Mouse (Mus musculus): ENCODE data around the gene Rnf227. TPM values are rescaled to one million over a fixed set of nuclear protein-coding genes. Genes with fewer than 3 reads are reported as not detected.
A peak's percentile ranks its signal among the peaks of the same experiment; 100 is the strongest.

The Rnf227 gene
- polyA plus RNA-seq, 1 experiment, result 0.25 TPM

DNA sequence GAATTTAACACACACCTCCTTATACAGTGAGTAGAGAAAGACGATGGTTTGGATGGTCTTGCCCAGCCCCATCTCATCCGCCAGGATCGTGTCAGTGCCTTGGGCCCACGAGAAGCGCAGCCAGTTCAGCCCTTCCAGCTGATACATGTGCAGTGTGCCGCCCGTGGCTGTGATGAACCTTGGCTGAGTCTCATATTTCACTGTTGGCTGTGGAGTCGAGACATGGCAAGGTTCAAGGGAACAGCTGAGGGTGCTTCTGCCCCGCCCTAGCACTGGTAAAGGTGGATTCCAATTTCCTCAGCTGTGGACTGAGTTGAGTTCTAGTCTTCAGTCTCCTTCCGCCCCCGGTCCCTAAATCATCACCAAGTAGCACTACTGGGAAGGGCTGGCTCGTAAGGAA, 17.4 kb downstream of the Rnf227 start:
- TF ChIP-seq CTCF (IDR thresholded peaks at IDR 0.05; ENCODE audit: extremely low read depth, insufficient read length, insufficient replicate concordance, low read depth, low read length) (no peak), POLR2A (IDR thresholded peaks at IDR 0.05; ENCODE audit: low read depth, low read length) (no peak)
- H3K4me3 ChIP-seq (ENCODE audit: low read depth, low read length), result no peak overlapping the region
- H3K27me3 ChIP-seq (ENCODE audit: control insufficient read depth, insufficient read depth, low read length), result no peaks in the 10 kb centered on the region
- H3K36me3 ChIP-seq (ENCODE audit: control insufficient read depth, insufficient read depth, low read length), result peaks cover 90% of the 10 kb centered on the region
- 79% methylated on average over 12 of the region's 12 CpGs for WGBS
- H3K27ac ChIP-seq (ENCODE audit: insufficient read depth, low read depth, low read length), result no peak overlapping the region
- peaks cover 6% of the 10 kb centered on the region; the same call in 1 of the 2 replicates for H3K4me1 ChIP-seq (ENCODE audit: control insufficient read depth, insufficient read depth, insufficient read length, low read length)

DNA sequence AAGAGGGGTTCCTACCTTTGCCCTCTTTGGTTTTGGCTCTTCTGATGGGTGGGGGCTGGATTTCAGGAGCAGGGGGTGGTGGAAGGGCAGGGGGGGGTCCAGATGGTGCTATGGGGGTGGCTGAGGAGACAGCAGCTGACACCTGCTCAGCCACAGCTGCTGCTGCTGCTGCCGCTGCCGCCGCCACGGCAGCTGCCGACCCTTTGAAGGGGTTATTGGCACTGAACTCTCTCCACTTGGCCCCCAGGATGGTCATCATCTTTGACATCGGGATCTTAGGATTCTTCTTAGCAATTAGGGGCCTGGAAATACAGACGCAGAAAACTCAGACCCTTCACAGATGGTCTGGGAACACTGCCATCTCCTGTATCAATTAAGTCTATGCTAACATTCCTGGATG, 21.8 kb downstream of the Rnf227 start:
- H3K36me3 ChIP-seq (ENCODE audit: control insufficient read depth, insufficient read depth, low read length), result peaks cover 56% of the 10 kb centered on the region
- H3K27me3 ChIP-seq (ENCODE audit: control insufficient read depth, insufficient read depth, low read length), result no peaks in the 10 kb centered on the region
- H3K4me1 ChIP-seq (ENCODE audit: control insufficient read depth, insufficient read depth, insufficient read length, low read length), result peaks cover 23% of the 10 kb centered on the region
- H3K27ac ChIP-seq (ENCODE audit: insufficient read depth, low read depth, low read length), result no peak overlapping the region
- H3K4me3 ChIP-seq (ENCODE audit: low read depth, low read length), result no peak overlapping the region
- 74% methylated on average over 7 of the region's 7 CpGs for WGBS
- TF ChIP-seq CTCF (IDR thresholded peaks at IDR 0.05; ENCODE audit: extremely low read depth, insufficient read length, insufficient replicate concordance, low read depth, low read length) (no peak), POLR2A (IDR thresholded peaks at IDR 0.05; ENCODE audit: low read depth, low read length) (no peak)

DNA sequence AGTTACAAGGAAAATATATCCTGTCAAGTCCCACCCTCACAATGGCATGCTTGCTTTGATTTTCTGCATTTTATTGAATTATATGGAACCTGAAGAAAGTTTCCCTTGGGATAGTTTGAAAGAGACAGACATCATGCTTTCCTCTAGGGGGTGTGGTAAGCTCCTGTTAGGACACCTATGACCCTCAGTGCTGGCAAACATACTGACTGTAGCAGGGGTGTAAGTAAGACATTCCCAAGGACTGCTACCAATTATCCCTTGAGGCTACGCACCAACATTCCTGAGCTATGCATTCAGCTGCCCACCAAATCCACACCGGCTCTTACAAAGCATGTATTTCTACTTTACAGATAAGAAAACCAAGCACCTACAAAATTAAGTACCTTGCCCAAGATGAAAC, 22.2 kb downstream of the Rnf227 start:
- TF ChIP-seq CTCF (IDR thresholded peaks at IDR 0.05; ENCODE audit: extremely low read depth, insufficient read length, insufficient replicate concordance, low read depth, low read length), result no peak
- TF ChIP-seq POLR2A (IDR thresholded peaks at IDR 0.05; ENCODE audit: low read depth, low read length), result no peak
- 91% methylated on average over 2 of the region's 2 CpGs for WGBS
- no peak overlapping the region for H3K4me3 ChIP-seq (ENCODE audit: low read depth, low read length)
- peaks cover 51% of the 10 kb centered on the region for H3K36me3 ChIP-seq (ENCODE audit: control insufficient read depth, insufficient read depth, low read length)
- peaks cover 23% of the 10 kb centered on the region for H3K4me1 ChIP-seq (ENCODE audit: control insufficient read depth, insufficient read depth, insufficient read length, low read length)
- no peak overlapping the region for H3K27ac ChIP-seq (ENCODE audit: insufficient read depth, low read depth, low read length)
- no peaks in the 10 kb centered on the region for H3K27me3 ChIP-seq (ENCODE audit: control insufficient read depth, insufficient read depth, low read length)

DNA sequence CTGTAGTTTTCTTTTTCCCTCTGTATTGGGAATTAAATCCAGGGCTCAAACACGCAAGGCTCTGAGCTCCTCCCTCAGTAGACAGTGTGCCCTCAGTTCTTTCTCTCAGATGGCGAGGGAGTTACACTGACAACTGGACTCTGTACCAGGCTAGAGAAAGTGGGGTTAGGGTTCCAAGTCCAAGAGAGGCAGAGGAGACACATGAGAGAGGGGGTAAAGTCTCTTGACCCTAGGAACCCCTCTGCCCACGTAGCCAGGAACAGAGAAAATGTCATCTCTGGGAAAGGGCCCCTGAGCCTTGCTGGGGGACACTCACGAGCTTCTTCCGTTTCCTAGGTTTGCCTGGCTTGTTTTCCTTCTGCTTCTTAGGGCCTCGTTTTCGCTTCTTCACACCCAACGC, 24.1 kb downstream of the Rnf227 start:
- TF ChIP-seq CTCF (IDR thresholded peaks at IDR 0.05; ENCODE audit: extremely low read depth, insufficient read length, insufficient replicate concordance, low read depth, low read length) (no peak), POLR2A (IDR thresholded peaks at IDR 0.05; ENCODE audit: low read depth, low read length) (peak; percentile 45; the same call in 1 of the 2 replicates)
- H3K4me3 ChIP-seq (ENCODE audit: low read depth, low read length), result peak overlapping the region; percentile 58
- no peaks in the 10 kb centered on the region for H3K27me3 ChIP-seq (ENCODE audit: control insufficient read depth, insufficient read depth, low read length)
- H3K27ac ChIP-seq (ENCODE audit: insufficient read depth, low read depth, low read length), result peak overlapping the region; percentile 98
- WGBS, result 11% methylated on average over 8 of the region's 8 CpGs
- H3K4me1 ChIP-seq (ENCODE audit: control insufficient read depth, insufficient read depth, insufficient read length, low read length), result peaks cover 26% of the 10 kb centered on the region
- peaks cover 34% of the 10 kb centered on the region for H3K36me3 ChIP-seq (ENCODE audit: control insufficient read depth, insufficient read depth, low read length)

DNA sequence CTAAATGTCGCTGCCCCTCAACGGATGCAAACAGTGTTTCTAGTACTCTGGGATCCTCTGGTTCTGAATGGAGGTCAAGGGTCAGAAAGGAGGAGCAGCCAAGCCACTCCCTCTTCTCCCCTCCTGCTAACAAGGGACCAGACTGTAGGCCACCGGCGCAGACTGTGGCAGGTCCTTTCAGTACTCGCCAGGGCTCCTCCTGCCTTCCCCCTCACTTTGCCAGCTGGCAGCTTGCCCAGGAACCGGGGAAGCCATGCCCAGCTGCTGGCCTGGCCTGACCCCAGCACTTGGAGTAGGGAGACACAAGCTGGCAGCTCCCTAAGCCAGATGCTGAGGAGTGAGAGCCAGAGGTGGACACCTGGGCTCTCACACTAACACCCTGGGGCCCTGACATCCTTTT, 24.6 kb downstream of the Rnf227 start:
- 4% methylated on average over 6 of the region's 6 CpGs for WGBS
- Histone ChIP-seq H3K36me3 (ENCODE audit: control insufficient read depth, insufficient read depth, low read length) (peaks cover 28% of the 10 kb centered on the region), H3K27ac (ENCODE audit: insufficient read depth, low read depth, low read length) (peak overlapping the region; percentile 98), H3K4me3 (ENCODE audit: low read depth, low read length) (peak overlapping the region; percentile 58), H3K4me1 (ENCODE audit: control insufficient read depth, insufficient read depth, insufficient read length, low read length) (peaks cover 26% of the 10 kb centered on the region), H3K27me3 (ENCODE audit: control insufficient read depth, insufficient read depth, low read length) (no peaks in the 10 kb centered on the region)
- TF ChIP-seq CTCF (IDR thresholded peaks at IDR 0.05; ENCODE audit: extremely low read depth, insufficient read length, insufficient replicate concordance, low read depth, low read length) (0 out of 2 replicates have a peak, but pooled peaks have one; percentile 3), POLR2A (IDR thresholded peaks at IDR 0.05; ENCODE audit: low read depth, low read length) (peak; percentile 36; the same call in 1 of the 2 replicates)

DNA sequence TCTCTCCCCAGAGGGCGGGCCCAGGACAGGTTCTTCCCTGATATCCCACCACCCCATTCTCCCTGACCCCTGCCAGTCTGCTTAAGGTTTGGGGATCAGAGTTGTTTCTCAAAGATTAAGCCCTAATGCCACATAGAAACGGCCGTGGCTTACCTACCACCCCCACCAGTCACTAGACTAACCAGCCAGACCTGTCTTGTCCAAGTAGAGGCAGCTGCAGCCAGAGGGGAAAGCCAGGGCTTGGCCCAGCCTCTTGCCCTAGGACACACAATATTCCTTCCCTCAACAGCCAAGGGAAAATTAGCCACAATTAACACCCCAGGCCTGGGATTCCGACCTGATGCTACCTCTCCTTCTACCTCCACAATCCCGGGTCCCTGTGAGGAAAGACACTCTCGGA, 25.5 kb downstream of the Rnf227 start:
- peak overlapping the region; percentile 98 for H3K27ac ChIP-seq (ENCODE audit: insufficient read depth, low read depth, low read length)
- TF ChIP-seq CTCF (IDR thresholded peaks at IDR 0.05; ENCODE audit: extremely low read depth, insufficient read length, insufficient replicate concordance, low read depth, low read length), result no peak
- TF ChIP-seq POLR2A (IDR thresholded peaks at IDR 0.05; ENCODE audit: low read depth, low read length), result no peak
- WGBS, result 15% methylated on average over 6 of the region's 6 CpGs
- no peaks in the 10 kb centered on the region for H3K27me3 ChIP-seq (ENCODE audit: control insufficient read depth, insufficient read depth, low read length)
- peaks cover 26% of the 10 kb centered on the region for H3K4me1 ChIP-seq (ENCODE audit: control insufficient read depth, insufficient read depth, insufficient read length, low read length)
- H3K4me3 ChIP-seq (ENCODE audit: low read depth, low read length), result peak overlapping the region; percentile 50
- peaks cover 20% of the 10 kb centered on the region for H3K36me3 ChIP-seq (ENCODE audit: control insufficient read depth, insufficient read depth, low read length)

DNA sequence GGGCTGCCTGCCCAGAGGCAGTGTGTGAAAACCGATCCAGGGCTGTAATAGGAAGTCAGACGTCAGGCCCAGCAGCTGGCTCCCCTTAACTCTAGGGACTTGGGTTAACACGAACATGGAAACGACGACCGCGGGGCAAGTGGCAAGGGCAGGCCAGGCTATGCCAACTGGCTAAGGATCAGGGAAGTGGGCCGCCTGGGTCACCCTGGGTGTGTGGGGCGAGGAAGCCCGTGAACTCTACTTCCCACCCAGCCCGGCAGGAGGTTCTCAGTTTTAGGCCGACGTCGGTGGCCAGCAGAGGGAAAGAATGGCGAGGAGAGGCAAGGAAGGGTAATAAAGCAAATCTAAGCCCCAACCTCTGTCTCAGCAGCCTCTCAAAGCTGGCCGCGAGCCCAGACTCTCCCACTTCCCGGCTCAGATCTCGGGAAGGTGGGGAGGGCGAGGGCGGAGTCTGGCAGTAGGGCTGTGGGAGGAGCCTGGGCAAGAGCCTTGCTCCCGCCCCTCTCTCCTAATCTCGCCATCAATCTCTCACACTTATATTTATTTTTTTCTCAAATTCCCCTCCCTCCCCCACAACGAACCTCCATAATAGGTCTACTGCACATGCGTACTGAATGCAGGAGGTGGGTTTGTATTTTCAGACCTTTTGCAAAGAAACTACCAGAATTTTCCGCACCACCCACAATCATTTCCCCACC, 26.0 kb downstream of the Rnf227 start:
- peaks cover 25% of the 10 kb centered on the region for H3K4me1 ChIP-seq (ENCODE audit: control insufficient read depth, insufficient read depth, insufficient read length, low read length)
- TF ChIP-seq POLR2A (IDR thresholded peaks at IDR 0.05; ENCODE audit: low read depth, low read length) (peak; percentile 70), CTCF (IDR thresholded peaks at IDR 0.05; ENCODE audit: extremely low read depth, insufficient read length, insufficient replicate concordance, low read depth, low read length) (no peak)
- H3K4me3 ChIP-seq (ENCODE audit: low read depth, low read length), result peak overlapping the region; percentile 50
- WGBS, result under 1% methylated on average over 26 of the region's 26 CpGs
- peaks cover 15% of the 10 kb centered on the region for H3K36me3 ChIP-seq (ENCODE audit: control insufficient read depth, insufficient read depth, low read length)
- H3K27ac ChIP-seq (ENCODE audit: insufficient read depth, low read depth, low read length), result peak overlapping the region; percentile 98
- no peaks in the 10 kb centered on the region for H3K27me3 ChIP-seq (ENCODE audit: control insufficient read depth, insufficient read depth, low read length)

Measured in small intestine, adult 2 months (tissue).